Mouse (Mus musculus) A20 (cell line): Measurements from ENCODE around the gene Zc3h18.

Experiments
- DNase-seq: peaks from one replicate; pipeline ENCODE4 v3.0.0-alpha.2; 2011; ENCODE audit warnings: low read depth, low spot score

The Zc3h18 gene

DNA sequence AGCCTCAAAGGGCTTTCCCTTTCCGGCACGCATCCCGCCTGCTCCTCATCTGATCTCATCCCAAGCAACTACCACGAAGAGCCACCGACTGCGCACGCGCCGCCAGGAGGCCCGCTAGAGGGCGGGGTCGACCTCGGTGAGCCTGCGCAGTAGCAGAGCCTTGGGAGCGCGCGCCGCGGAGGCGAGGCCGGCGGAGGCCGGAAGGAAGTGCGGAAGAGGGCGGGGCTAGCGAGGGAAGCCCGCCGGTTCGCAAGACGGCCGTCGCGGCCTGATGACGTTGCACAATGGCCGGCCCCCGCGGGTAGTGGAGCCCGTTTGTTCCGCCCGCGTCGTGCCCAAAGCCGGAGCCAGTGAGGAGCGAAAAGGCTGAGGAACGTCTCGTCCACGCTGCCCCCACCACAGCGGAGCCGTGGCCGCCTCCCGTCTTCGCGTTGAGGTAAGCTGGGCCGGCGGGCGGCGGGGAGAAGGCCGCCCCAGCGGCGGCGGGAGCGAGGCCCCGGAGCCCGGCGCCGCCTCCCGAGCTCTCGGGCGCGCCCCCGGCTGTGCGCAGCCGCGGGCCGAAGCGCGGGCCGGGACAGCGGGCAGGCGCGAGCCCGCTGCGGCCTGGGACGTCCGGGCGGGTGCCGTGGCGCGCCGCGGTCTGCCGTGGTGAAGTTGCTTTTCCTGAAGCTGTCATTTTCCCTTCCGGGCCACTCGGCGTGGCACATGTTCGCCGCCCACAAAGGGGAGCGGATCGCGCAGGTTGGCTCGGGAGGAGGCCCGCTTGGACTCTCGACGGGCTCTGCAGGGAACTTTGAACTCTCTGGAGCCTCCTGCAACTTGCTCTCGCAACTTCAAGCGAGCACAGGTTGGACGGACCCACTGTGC, at the start of gene Zc3h18:
Gene Zc3h18, plus strand, starts transcription at position 245 of the 867 bp plus-strand sequence.
- peak; percentile 98 for DNase-seq

DNA sequence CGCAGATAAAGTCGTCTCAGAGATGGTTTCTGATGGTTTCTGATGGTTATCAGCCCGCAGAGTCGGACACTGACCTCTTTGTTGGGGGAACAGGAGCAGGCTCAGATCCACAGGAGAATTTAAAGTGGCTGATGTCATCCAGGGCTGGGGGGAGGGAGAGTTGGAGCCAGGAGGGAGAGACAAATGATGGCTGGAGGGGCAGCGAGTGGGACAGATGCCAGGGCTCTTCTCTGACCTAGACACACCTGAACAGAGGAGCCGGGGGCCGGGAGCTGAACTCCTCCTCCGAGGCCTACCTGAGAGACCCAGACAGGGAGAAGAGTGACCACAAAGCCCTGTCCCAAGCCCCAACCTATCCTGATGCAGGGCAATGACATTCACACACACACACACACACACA, 47.3 kb upstream of the Zc3h18 start:
- DNase-seq = no peak

- no peak for DNase-seq
These were observed 46.7 kb upstream of the Zc3h18 start for GRCm38 (mm10) chr8:122329553-122330239.

- no peak for DNase-seq
These were observed 45.8 kb upstream of the Zc3h18 start for GRCm38 (mm10) chr8:122330446-122331133.

- DNase-seq = no peak
These were observed 45.3 kb upstream of the Zc3h18 start for GRCm38 (mm10) chr8:122331134-122331523.

GRCm38 (mm10) chr8:122332753-122333506, 43.5 kb upstream of the Zc3h18 start:
- peak; percentile 69 for DNase-seq

DNA sequence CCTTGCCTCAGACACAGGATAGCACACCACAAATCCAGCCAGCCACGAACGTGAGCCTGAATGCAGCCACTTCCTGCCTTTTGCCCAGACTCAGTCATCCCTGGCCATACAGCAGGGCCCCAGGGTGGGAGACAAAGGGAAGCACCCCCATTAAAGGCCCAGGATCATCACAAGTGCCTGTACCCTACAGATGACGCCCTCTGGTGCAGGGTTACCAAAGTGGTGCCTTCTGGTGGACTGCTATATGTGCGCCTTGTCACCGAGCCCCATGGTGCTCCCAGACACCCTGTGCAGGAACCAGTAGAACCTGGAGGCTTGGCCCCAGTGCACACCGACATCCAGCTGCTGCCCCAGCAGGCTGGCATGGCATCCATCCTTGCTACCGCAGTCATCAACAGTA, 42.9 kb upstream of the Zc3h18 start:
- no peak for DNase-seq

DNA sequence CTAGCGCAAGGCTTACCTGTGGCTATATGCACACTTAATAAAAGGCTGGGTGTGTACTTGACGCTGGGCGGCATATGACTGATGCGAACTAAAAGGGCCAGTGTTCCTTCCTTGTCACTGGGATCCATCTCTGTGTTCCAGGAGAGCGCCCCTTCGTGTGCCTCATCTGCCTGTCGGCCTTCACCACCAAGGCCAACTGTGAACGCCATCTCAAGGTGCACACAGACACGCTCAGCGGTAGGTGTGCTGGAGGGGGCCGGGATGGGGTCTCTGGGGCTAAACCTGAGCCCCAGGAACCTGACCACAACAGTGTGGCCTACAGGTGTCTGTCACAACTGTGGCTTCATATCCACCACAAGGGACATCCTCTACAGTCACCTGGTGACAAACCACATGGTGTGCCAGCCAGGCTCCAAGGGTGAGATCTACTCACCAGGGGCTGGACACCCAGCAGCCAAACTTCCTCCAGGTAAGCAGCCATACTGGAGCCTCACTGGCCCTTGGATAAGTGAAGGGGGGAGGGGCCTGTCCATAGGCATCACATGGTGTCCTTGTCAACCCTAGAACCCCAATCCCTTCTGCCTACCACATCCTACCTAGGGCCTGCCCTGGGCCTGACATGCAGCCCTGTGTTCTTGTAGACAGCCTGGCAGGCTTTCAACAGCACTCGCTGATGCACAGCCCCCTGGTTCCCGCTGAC, 41.5 kb upstream of the Zc3h18 start:
- DNase-seq = no peak

GRCm38 (mm10) chr8:122335638-122336250, 40.7 kb upstream of the Zc3h18 start:
- no peak for DNase-seq

DNA sequence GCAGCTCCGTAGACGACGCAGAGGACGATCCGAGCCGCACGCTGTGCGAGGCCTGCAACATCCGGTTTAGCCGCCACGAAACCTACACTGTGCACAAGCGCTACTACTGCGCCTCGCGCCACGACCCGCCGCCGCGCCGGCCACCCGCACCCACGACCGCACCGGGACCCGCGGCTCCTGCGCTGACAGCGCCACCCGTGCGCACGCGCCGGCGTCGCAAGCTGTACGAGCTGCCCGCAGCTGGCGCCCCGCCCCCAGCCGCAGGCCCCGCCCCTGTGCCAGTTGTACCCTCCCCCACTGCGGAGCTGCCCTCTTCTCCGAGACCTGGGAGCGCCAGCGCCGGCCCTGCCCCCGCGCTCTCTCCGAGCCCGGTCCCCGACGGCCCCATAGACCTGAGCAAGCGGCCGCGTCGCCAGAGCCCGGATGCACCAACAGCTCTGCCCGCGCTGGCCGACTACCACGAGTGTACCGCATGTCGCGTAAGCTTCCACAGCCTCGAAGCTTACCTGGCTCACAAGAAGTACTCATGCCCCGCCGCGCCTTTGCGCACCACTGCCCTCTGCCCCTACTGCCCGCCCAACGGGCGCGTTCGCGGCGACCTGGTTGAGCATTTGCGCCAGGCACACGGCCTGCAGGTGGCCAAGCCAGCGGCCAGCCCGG, 40.0 kb upstream of the Zc3h18 start:
- no peak for DNase-seq

DNA sequence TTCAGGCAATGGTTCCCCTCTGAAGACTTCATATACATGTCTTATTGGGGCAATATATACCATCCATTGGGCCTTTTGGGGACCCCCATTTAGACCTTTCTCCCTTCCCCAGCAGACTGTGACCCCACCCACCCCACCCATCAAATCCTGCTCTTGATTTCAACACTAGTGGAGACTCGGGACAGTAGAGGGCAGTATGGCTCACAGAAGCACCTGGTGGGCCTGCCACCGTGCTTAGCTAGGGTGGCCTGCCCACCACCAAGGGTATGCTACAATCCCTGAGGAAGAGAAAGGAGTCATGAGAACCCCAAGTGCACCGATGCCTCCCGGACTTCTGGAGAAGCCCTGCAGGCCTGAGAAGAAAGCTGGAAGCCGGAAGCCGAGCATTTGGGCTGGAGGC, 37.6 kb upstream of the Zc3h18 start:
- DNase-seq = no peak

- peak; percentile 45 for DNase-seq
These were observed 35.6 kb upstream of the Zc3h18 start for GRCm38 (mm10) chr8:122340761-122341160.

- DNase-seq = no peak
These were observed 34.6 kb upstream of the Zc3h18 start for GRCm38 (mm10) chr8:122341790-122342189.

DNA sequence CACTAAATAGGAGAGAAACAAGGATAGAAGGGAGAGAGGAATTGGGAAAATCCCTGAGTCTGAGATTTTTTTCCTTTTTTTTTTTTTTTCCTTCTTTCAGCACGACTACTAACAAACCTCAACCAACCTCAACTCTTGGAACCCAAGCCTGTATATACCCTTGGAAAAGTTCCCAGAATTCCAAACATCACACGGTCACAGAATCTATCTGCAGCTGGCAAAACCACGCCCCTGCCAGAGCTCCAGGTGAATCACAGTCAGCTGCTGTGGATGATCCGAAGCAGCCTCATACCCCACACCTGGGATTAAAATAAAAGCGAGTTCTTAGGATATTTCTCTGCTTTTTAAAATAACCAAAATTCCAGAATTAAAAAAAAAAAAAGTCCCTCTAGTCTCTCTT, 34.0 kb upstream of the Zc3h18 start:
- DNase-seq = no peak

- DNase-seq = no peak
These were observed 33.6 kb upstream of the Zc3h18 start for GRCm38 (mm10) chr8:122342806-122343209.

DNA sequence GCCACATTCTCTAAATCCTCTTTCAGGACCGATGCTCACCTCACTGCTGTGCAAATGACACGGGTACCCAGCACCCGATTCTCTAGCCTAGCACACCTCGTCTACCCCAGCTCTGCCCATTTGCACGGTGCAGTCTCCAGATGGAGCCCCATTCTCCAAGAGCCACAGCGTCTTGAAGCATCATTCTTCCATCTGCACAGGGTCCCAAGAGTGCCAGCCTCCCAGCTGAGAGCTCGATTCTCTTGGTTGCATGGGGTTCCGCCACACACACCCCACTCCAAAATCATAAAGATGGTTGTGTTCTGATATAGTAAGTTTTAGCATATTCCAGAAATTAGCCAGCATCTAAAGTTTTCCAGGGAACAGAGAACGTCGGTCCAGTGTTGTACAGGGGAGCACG, 33.1 kb upstream of the Zc3h18 start:
- DNase-seq = no peak

GRCm38 (mm10) chr8:122343758-122344157, 32.7 kb upstream of the Zc3h18 start:
- no peak for DNase-seq

DNA sequence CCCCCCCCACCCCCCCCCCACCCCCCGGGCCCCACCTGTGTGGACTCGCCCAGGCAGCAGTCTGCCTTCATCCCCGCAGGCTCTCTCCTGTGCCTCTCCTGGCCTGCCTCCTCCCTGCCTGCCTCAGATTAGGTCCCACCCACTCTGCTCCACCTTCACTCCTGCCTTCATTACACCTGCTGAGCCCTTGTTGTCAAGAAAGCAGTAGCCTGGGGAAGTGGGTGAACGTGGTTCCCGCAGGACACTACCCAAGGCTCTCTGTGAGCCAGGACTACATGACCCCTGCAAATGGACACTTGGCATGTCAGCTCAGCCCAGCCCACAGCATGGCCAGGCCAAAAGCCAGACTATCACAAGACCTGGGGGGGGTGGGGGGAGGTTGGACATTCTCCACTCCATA, 32.2 kb upstream of the Zc3h18 start:
- no peak for DNase-seq

- DNase-seq = no peak
These were observed 31.0 kb upstream of the Zc3h18 start for GRCm38 (mm10) chr8:122345181-122346095.
